Mouse (Mus musculus): ENCODE measurements around the gene C1rl. TPM values are rescaled to one million over a fixed set of nuclear protein-coding genes. Genes with fewer than 3 reads are reported as not detected.

C1rl gene
- polyA plus RNA-seq, 1 experiment = 1.2 TPM

- no peaks in the 10 kb centered on the region for H3K27me3 ChIP-seq (ENCODE audit: control insufficient read depth, insufficient read depth, insufficient read length)
- H3K4me3 ChIP-seq = no peak overlapping the region
- no peak overlapping the region for H3ac ChIP-seq (ENCODE audit: control insufficient read depth, insufficient read length)
- H3K4me2 ChIP-seq (ENCODE audit: low read depth) = no peak overlapping the region
- H3K36me3 ChIP-seq (ENCODE audit: control insufficient read depth, insufficient read depth) = no peaks in the 10 kb centered on the region
- H3K79me2 ChIP-seq (ENCODE audit: control insufficient read depth, insufficient read depth) = no peaks in the 10 kb centered on the region
- no peak for TF ChIP-seq POLR2AphosphoS2 (IDR thresholded peaks at IDR 0.05; ENCODE audit: insufficient read length, low read depth)
- TF ChIP-seq SRF (IDR thresholded peaks at IDR 0.05; ENCODE audit: control insufficient read depth, insufficient read length, low read depth) = no peak
- no peak for TF ChIP-seq MAX (IDR thresholded peaks at IDR 0.05; ENCODE audit: low read depth)
- no peak for TF ChIP-seq CEBPB (IDR thresholded peaks at IDR 0.05; ENCODE audit: insufficient read depth, poor library complexity, severe bottlenecking)
- TF ChIP-seq POLR2A (IDR thresholded peaks at IDR 0.05; ENCODE audit: insufficient read length, low read depth) = no peak
- no peak for TF ChIP-seq TCF12 (IDR thresholded peaks at IDR 0.05; ENCODE audit: insufficient read depth, poor library complexity, severe bottlenecking)
Observed at GRCm38 (mm10) chr6:124491427-124491826, 1.5 kb upstream of the C1rl start.

- no peaks in the 10 kb centered on the region for H3K79me2 ChIP-seq (ENCODE audit: control insufficient read depth, insufficient read depth)
- TF ChIP-seq CEBPB (IDR thresholded peaks at IDR 0.05; ENCODE audit: insufficient read depth, poor library complexity, severe bottlenecking) (no peak), SRF (IDR thresholded peaks at IDR 0.05; ENCODE audit: control insufficient read depth, insufficient read length, low read depth) (no peak), POLR2AphosphoS2 (IDR thresholded peaks at IDR 0.05; ENCODE audit: insufficient read length, low read depth) (no peak), TCF3 (IDR thresholded peaks at IDR 0.05; ENCODE audit: insufficient read length, low read depth) (no peak), MYOG (IDR thresholded peaks at IDR 0.05; ENCODE audit: control insufficient read depth in 1 of 3, insufficient read depth in 1 of 3, insufficient read length in 2 of 3, low read depth in 2 of 3) (no peak)
- H3K36me3 ChIP-seq (ENCODE audit: control insufficient read depth, insufficient read depth) = no peaks in the 10 kb centered on the region
- H3K4me3 ChIP-seq = no peak overlapping the region
- no peak overlapping the region for H3K4me2 ChIP-seq (ENCODE audit: low read depth)
- H3K27me3 ChIP-seq (ENCODE audit: control insufficient read depth, insufficient read depth, insufficient read length) = no peaks in the 10 kb centered on the region
- H3ac ChIP-seq (ENCODE audit: control insufficient read depth, insufficient read length) = no peak overlapping the region
Observed at GRCm38 (mm10) chr6:124493886-124494285, 973 bp downstream of the C1rl start.

GRCm38 (mm10) chr6:124496054-124496453 is 3.1 kb downstream of the C1rl start:
- Histone ChIP-seq H3K4me2 (ENCODE audit: low read depth) (no peak overlapping the region), H3ac (ENCODE audit: control insufficient read depth, insufficient read length) (no peak overlapping the region), H3K27me3 (ENCODE audit: control insufficient read depth, insufficient read depth, insufficient read length) (no peaks in the 10 kb centered on the region), H3K36me3 (ENCODE audit: control insufficient read depth, insufficient read depth) (no peaks in the 10 kb centered on the region), H3K4me3 (no peak overlapping the region), H3K79me2 (ENCODE audit: control insufficient read depth, insufficient read depth) (no peaks in the 10 kb centered on the region)
- TF ChIP-seq E2F4 (IDR thresholded peaks at IDR 0.05; ENCODE audit: insufficient read depth) (no peak), SRF (IDR thresholded peaks at IDR 0.05; ENCODE audit: control insufficient read depth, insufficient read length, low read depth) (no peak), REST (IDR thresholded peaks at IDR 0.05; ENCODE audit: insufficient read depth, insufficient read length) (no peak), MAX (IDR thresholded peaks at IDR 0.05; ENCODE audit: low read depth) (no peak), TCF12 (IDR thresholded peaks at IDR 0.05; ENCODE audit: insufficient read depth, poor library complexity, severe bottlenecking) (no peak), USF1 (IDR thresholded peaks at IDR 0.05; ENCODE audit: low read depth) (no peak), POLR2AphosphoS2 (IDR thresholded peaks at IDR 0.05; ENCODE audit: insufficient read length, low read depth) (no peak), MYOD1 (IDR thresholded peaks at IDR 0.05; ENCODE audit: control insufficient read depth in 1 of 3, insufficient read length in 2 of 3, low read depth in 2 of 3) (no peak), MYOG (IDR thresholded peaks at IDR 0.05; ENCODE audit: control insufficient read depth in 1 of 3, insufficient read depth in 1 of 3, insufficient read length in 2 of 3, low read depth in 2 of 3) (no peak), CEBPB (IDR thresholded peaks at IDR 0.05; ENCODE audit: insufficient read depth, poor library complexity, severe bottlenecking) (no peak), TCF3 (IDR thresholded peaks at IDR 0.05; ENCODE audit: insufficient read length, low read depth) (no peak), POLR2A (IDR thresholded peaks at IDR 0.05; ENCODE audit: insufficient read length, low read depth) (no peak)

GRCm38 (mm10) chr6:124499914-124500566 is 7.1 kb downstream of the C1rl start:
- no peaks in the 10 kb centered on the region for H3K36me3 ChIP-seq (ENCODE audit: control insufficient read depth, insufficient read depth)
- no peak overlapping the region for H3K4me3 ChIP-seq
- no peaks in the 10 kb centered on the region for H3K27me3 ChIP-seq (ENCODE audit: control insufficient read depth, insufficient read depth, insufficient read length)
- H3ac ChIP-seq (ENCODE audit: control insufficient read depth, insufficient read length) = no peak overlapping the region
- no peak for TF ChIP-seq SRF (IDR thresholded peaks at IDR 0.05; ENCODE audit: control insufficient read depth, insufficient read length, low read depth)
- no peak for TF ChIP-seq POLR2A (IDR thresholded peaks at IDR 0.05; ENCODE audit: insufficient read length, low read depth)
- TF ChIP-seq TCF3 (IDR thresholded peaks at IDR 0.05; ENCODE audit: insufficient read length, low read depth) = no peak
- no peak for TF ChIP-seq TCF12 (IDR thresholded peaks at IDR 0.05; ENCODE audit: insufficient read depth, poor library complexity, severe bottlenecking)
- TF ChIP-seq MYOD1 (IDR thresholded peaks at IDR 0.05; ENCODE audit: control insufficient read depth in 1 of 3, insufficient read length in 2 of 3, low read depth in 2 of 3) = no peak
- TF ChIP-seq POLR2AphosphoS2 (IDR thresholded peaks at IDR 0.05; ENCODE audit: insufficient read length, low read depth) = no peak
- no peak for TF ChIP-seq MAX (IDR thresholded peaks at IDR 0.05; ENCODE audit: low read depth)
- no peak for TF ChIP-seq USF1 (IDR thresholded peaks at IDR 0.05; ENCODE audit: low read depth)
- TF ChIP-seq E2F4 (IDR thresholded peaks at IDR 0.05; ENCODE audit: insufficient read depth) = no peak
- no peak for TF ChIP-seq REST (IDR thresholded peaks at IDR 0.05; ENCODE audit: insufficient read depth, insufficient read length)
- no peak for TF ChIP-seq MYOG (IDR thresholded peaks at IDR 0.05; ENCODE audit: control insufficient read depth in 1 of 3, insufficient read depth in 1 of 3, insufficient read length in 2 of 3, low read depth in 2 of 3)
- TF ChIP-seq CEBPB (IDR thresholded peaks at IDR 0.05; ENCODE audit: insufficient read depth, poor library complexity, severe bottlenecking) = no peak
- H3K79me2 ChIP-seq (ENCODE audit: control insufficient read depth, insufficient read depth) = no peaks in the 10 kb centered on the region
- no peak overlapping the region for H3K4me2 ChIP-seq (ENCODE audit: low read depth)

GRCm38 (mm10) chr6:124501473-124501872 is 8.6 kb downstream of the C1rl start:
- H3K36me3 ChIP-seq (ENCODE audit: control insufficient read depth, insufficient read depth) = no peaks in the 10 kb centered on the region
- no peak for TF ChIP-seq TCF12 (IDR thresholded peaks at IDR 0.05; ENCODE audit: insufficient read depth, poor library complexity, severe bottlenecking)
- H3K27me3 ChIP-seq (ENCODE audit: control insufficient read depth, insufficient read depth, insufficient read length) = no peaks in the 10 kb centered on the region
- H3K4me3 ChIP-seq = no peak overlapping the region
- H3K4me2 ChIP-seq (ENCODE audit: low read depth) = no peak overlapping the region
- no peak overlapping the region for H3ac ChIP-seq (ENCODE audit: control insufficient read depth, insufficient read length)
- no peaks in the 10 kb centered on the region for H3K79me2 ChIP-seq (ENCODE audit: control insufficient read depth, insufficient read depth)
